Mouse (Mus musculus) myocyte (in vitro differentiated cells): ENCODE measurements around the gene Slc25a44. TPM values are rescaled to one million over a fixed set of nuclear protein-coding genes. Genes with fewer than 3 reads are reported as not detected.
"Not testable (repeated sequence)": the region's sequence is repeated elsewhere in the genome, so short reads cannot be mapped to it uniquely, and the experiment has no call there.

ENCODE experiments used
- H3K27me3 ChIP-seq: one replicate; pipeline ENCODE4 v1.6.1; 2011; ENCODE audit not compliant: control insufficient read depth, insufficient read depth, insufficient read length
- H3K36me3 ChIP-seq: one replicate; pipeline ENCODE4 v1.6.1; 2011; ENCODE audit not compliant: control insufficient read depth, insufficient read depth
- H3K4me2 ChIP-seq: one replicate; pipeline ENCODE4 v1.6.1; 2011; ENCODE audit warnings: low read depth, control low read depth
- H3K4me3 ChIP-seq: one replicate; pipeline ENCODE4 v1.5.1; 2011; ENCODE audit warnings: mild to moderate bottlenecking, control low read depth, moderate library complexity
- H3K79me2 ChIP-seq: one replicate; pipeline ENCODE4 v1.6.1; 2011; ENCODE audit not compliant: control insufficient read depth, insufficient read depth
- H3ac ChIP-seq: one replicate; pipeline ENCODE4 v1.6.1; 2011; ENCODE audit not compliant: control insufficient read depth, insufficient read length
- CEBPB ChIP-seq: IDR thresholded peaks from 2 replicates; pipeline ENCODE4 v1.6.1; 2011; ENCODE audit warnings: mild to moderate bottlenecking, moderate library complexity; ENCODE audit not compliant: poor library complexity, insufficient read depth, severe bottlenecking
- E2F4 ChIP-seq: IDR thresholded peaks from one replicate; pipeline ENCODE4 v1.6.1; 2011; ENCODE audit warnings: mild to moderate bottlenecking, control low read depth, moderate library complexity; ENCODE audit not compliant: insufficient read depth
- MAX ChIP-seq: IDR thresholded peaks from one replicate; pipeline ENCODE4 v1.6.1; 2011; ENCODE audit warnings: low read depth, mild to moderate bottlenecking, control low read depth
- MYOD1 ChIP-seq, 3 experiments: IDR thresholded peaks; one replicate each; pipeline ENCODE4 v1.6.1; 2011; ENCODE audit warnings: control low read depth in 2 of 3, low read depth in 2 of 3, mild to moderate bottlenecking in 2 of 3, moderate library complexity in 1 of 3; ENCODE audit not compliant: insufficient read length in 2 of 3, control insufficient read depth in 1 of 3
- MYOG ChIP-seq, 3 experiments: IDR thresholded peaks; one replicate each; pipeline ENCODE4 v1.6.1; 2011; ENCODE audit warnings: control low read depth in 2 of 3, low read depth in 2 of 3, mild to moderate bottlenecking in 2 of 3; ENCODE audit not compliant: insufficient read length in 2 of 3, control insufficient read depth in 1 of 3, insufficient read depth in 1 of 3
- POLR2A ChIP-seq: IDR thresholded peaks from one replicate; pipeline ENCODE4 v1.6.1; 2011; ENCODE audit warnings: low read depth, mild to moderate bottlenecking, control low read depth, moderate library complexity; ENCODE audit not compliant: insufficient read length
- POLR2AphosphoS2 ChIP-seq: IDR thresholded peaks from one replicate; pipeline ENCODE4 v1.6.1; 2011; ENCODE audit warnings: low read depth, control low read depth; ENCODE audit not compliant: insufficient read length
- REST ChIP-seq: IDR thresholded peaks from one replicate; pipeline ENCODE4 v1.6.1; 2011; ENCODE audit warnings: mild to moderate bottlenecking, control low read depth, moderate library complexity; ENCODE audit not compliant: insufficient read depth, insufficient read length
- SRF ChIP-seq: IDR thresholded peaks from one replicate; pipeline ENCODE4 v1.6.1; 2011; ENCODE audit warnings: low read depth; ENCODE audit not compliant: control insufficient read depth, insufficient read length
- TCF12 ChIP-seq: IDR thresholded peaks from one replicate; pipeline ENCODE4 v1.6.1; 2011; ENCODE audit warnings: mild to moderate bottlenecking, control low read depth; ENCODE audit not compliant: poor library complexity, insufficient read depth, severe bottlenecking
- TCF3 ChIP-seq: IDR thresholded peaks from one replicate; pipeline ENCODE4 v1.6.1; 2011; ENCODE audit warnings: low read depth, control low read depth; ENCODE audit not compliant: insufficient read length
- USF1 ChIP-seq: IDR thresholded peaks from one replicate; pipeline ENCODE4 v1.6.1; 2011; ENCODE audit warnings: low read depth, mild to moderate bottlenecking, control low read depth, moderate library complexity
- polyA plus RNA-seq: library from polyadenylated mRNA; unstranded; fragments of >200 nt; fragmentation: generic; extraction: Trizol; gene quantifications from one replicate; pipeline ENCODE4 v1.2.1, GENCODE M21; 2012; ENCODE audit warnings: missing spikeins

Slc25a44 gene
- polyA plus RNA-seq, 1 experiment, result 19.3 TPM

- TF ChIP-seq USF1, result peak; percentile 22
- no peak for TF ChIP-seq MYOD1 (IDR thresholded peaks at IDR 0.05; ENCODE audit: control insufficient read depth in 1 of 3, insufficient read length in 2 of 3, low read depth in 2 of 3)
- no peak for TF ChIP-seq TCF3
- TF ChIP-seq SRF, result no peak
- Histone ChIP-seq H3K4me2 (peak overlapping the region; percentile 76), H3K4me3 (no peak overlapping the region), H3K36me3 (no peaks in the 10 kb centered on the region), H3ac (no peak overlapping the region), H3K79me2 (no peaks in the 10 kb centered on the region), H3K27me3 (no peaks in the 10 kb centered on the region)
These were observed 15.8 kb upstream of the Slc25a44 start for GRCm38 (mm10) chr3:88440500-88441381.

GRCm38 (mm10) chr3:88439582-88439981 lies 14.6 kb upstream of the Slc25a44 start:
- no peaks in the 10 kb centered on the region for H3K27me3 ChIP-seq
- no peak overlapping the region for H3ac ChIP-seq
- H3K4me3 ChIP-seq, result no peak overlapping the region
- no peaks in the 10 kb centered on the region for H3K36me3 ChIP-seq
- H3K4me2 ChIP-seq, result no peak overlapping the region
- TF ChIP-seq REST, result no peak
- no peak for TF ChIP-seq MYOD1 (IDR thresholded peaks at IDR 0.05; ENCODE audit: control insufficient read depth in 1 of 3, insufficient read length in 2 of 3, low read depth in 2 of 3)
- no peak for TF ChIP-seq USF1
- no peak for TF ChIP-seq CEBPB
- TF ChIP-seq SRF, result no peak
- no peak for TF ChIP-seq MAX
- no peaks in the 10 kb centered on the region for H3K79me2 ChIP-seq

- Histone ChIP-seq H3K4me3 (peak overlapping the region; percentile 5), H3ac (no peak overlapping the region), H3K79me2 (no peaks in the 10 kb centered on the region), H3K27me3 (no peaks in the 10 kb centered on the region), H3K4me2 (peak overlapping the region; percentile 52), H3K36me3 (no peaks in the 10 kb centered on the region)
- TF ChIP-seq MYOG (IDR thresholded peaks at IDR 0.05; ENCODE audit: control insufficient read depth in 1 of 3, insufficient read depth in 1 of 3, insufficient read length in 2 of 3, low read depth in 2 of 3), result no peak
- no peak for TF ChIP-seq MAX
- no peak for TF ChIP-seq E2F4
- no peak for TF ChIP-seq TCF3
- TF ChIP-seq TCF12, result no peak
- no peak for TF ChIP-seq POLR2AphosphoS2
- no peak for TF ChIP-seq POLR2A
- no peak for TF ChIP-seq USF1
- no peak for TF ChIP-seq CEBPB
- no peak for TF ChIP-seq REST
- no peak for TF ChIP-seq MYOD1 (IDR thresholded peaks at IDR 0.05; ENCODE audit: control insufficient read depth in 1 of 3, insufficient read length in 2 of 3, low read depth in 2 of 3)
These were observed 12.5 kb upstream of the Slc25a44 start for GRCm38 (mm10) chr3:88437454-88437853.

- peak overlapping the region; percentile 5 for H3K4me3 ChIP-seq
These were observed 11.7 kb upstream of the Slc25a44 start for GRCm38 (mm10) chr3:88436395-88437201.

GRCm38 (mm10) chr3:88435515-88435914 lies 10.6 kb upstream of the Slc25a44 start:
- H3K36me3 ChIP-seq, result no peaks in the 10 kb centered on the region
- H3K79me2 ChIP-seq, result no peaks in the 10 kb centered on the region
- no peak overlapping the region for H3K4me2 ChIP-seq
- no peaks in the 10 kb centered on the region for H3K27me3 ChIP-seq
- H3K4me3 ChIP-seq, result no peak overlapping the region
- no peak overlapping the region for H3ac ChIP-seq
- TF ChIP-seq REST (no peak), MYOD1 (IDR thresholded peaks at IDR 0.05; ENCODE audit: control insufficient read depth in 1 of 3, insufficient read length in 2 of 3, low read depth in 2 of 3) (peak in 1 of 3 experiments; percentile 47)

More at GRCm38 (mm10) chr3:88436395-88437201, 11.7 kb upstream of the Slc25a44 start:
- no peaks in the 10 kb centered on the region for H3K79me2 ChIP-seq
- no peaks in the 10 kb centered on the region for H3K27me3 ChIP-seq
- peak; percentile 38 for TF ChIP-seq POLR2A
- no peak for TF ChIP-seq MYOG (IDR thresholded peaks at IDR 0.05; ENCODE audit: control insufficient read depth in 1 of 3, insufficient read depth in 1 of 3, insufficient read length in 2 of 3, low read depth in 2 of 3)
- no peak for TF ChIP-seq POLR2AphosphoS2
- peak overlapping the region; percentile 52 for H3K4me2 ChIP-seq
- H3K36me3 ChIP-seq, result no peaks in the 10 kb centered on the region
- no peak overlapping the region for H3ac ChIP-seq

DNA sequence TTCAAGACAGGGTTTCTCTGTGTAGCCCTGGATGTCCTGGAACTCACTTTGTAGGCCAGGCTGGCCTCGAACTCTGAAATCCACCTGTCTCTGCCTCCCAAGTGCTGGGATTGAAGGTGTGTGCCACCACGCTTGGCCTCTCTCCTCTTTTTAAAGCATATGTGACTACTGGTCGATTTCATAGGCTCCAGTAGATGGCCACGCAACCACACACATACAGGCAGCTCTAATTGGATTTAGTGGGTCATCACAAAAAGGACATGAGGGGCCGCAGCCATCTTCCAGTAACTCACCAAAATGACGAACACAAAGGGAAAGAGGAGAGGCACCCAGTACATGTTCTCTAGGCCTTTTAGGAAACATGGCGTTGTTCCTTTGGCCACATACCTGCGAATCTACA lies 3.7 kb upstream of the Slc25a44 start:
- peaks cover 11% of the 10 kb centered on the region for H3K79me2 ChIP-seq
- not testable (repeated sequence) for H3ac ChIP-seq, H3K4me3 ChIP-seq, H3K4me2 ChIP-seq, H3K27me3 ChIP-seq, H3K36me3 ChIP-seq
